Mouse (Mus musculus): Measurements from ENCODE around the gene Fam160a1.

DNA sequence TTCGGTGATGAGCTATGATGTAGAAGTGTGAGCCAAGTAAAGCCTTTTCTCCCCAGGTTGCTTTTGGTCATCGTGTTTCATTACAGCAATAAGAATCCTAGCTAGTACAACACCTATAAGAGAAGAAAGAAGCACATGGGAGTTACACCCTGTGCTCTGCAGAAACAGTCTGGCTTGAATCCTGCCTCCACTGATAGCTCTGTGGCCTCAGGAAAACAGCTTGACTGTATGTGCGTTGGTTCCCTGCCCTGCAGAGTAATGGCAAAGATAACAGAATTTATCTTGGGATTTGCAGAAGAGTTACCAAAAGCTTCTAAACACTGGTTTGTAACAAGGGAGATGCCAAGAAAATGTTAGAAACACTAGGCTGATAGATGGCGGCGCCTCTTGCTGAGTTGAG is 5.1 kb downstream of the Fam160a1 start:
- TF ChIP-seq POLR2A (IDR thresholded peaks at IDR 0.05; ENCODE audit: borderline replicate concordance, insufficient read depth, low read length) = no peak
- TF ChIP-seq CTCF (IDR thresholded peaks at IDR 0.05; ENCODE audit: borderline replicate concordance, insufficient read depth, low read depth, low read length) = no peak

Measured in cerebellum, adult 2 months (tissue).